Mouse (Mus musculus) erythroblast, embryonic 14.5 days (primary cell): ENCODE data around the gene Osbpl6. TPM values are rescaled to one million over a fixed set of nuclear protein-coding genes. Genes with fewer than 3 reads are reported as not detected.

Experiments used
- H3K27me3 ChIP-seq: 2 replicates; pipeline ENCODE4 v1.6.1; 2012; ENCODE audit warnings: inconsistent platforms; ENCODE audit not compliant: control insufficient read depth
- H3K36me3 ChIP-seq: 2 replicates; pipeline ENCODE4 v1.6.1; 2012; ENCODE audit warnings: mild to moderate bottlenecking, inconsistent platforms; ENCODE audit not compliant: control insufficient read depth
- H3K4me1 ChIP-seq: 2 replicates; pipeline ENCODE4 v1.6.1; 2012; ENCODE audit warnings: inconsistent platforms; ENCODE audit not compliant: control insufficient read depth
- H3K4me3 ChIP-seq: replicated peaks from 2 replicates; pipeline ENCODE3; 2012; ENCODE audit warnings: moderate library complexity, mild to moderate bottlenecking, inconsistent platforms
- H3K9me3 ChIP-seq: 2 replicates; pipeline ENCODE4 v1.6.1; 2012; ENCODE audit warnings: low read length, inconsistent platforms, mixed read lengths; ENCODE audit not compliant: control insufficient read depth
- GATA1 ChIP-seq: IDR thresholded peaks from 2 replicates; pipeline ENCODE4 v1.6.1; 2012; ENCODE audit warnings: low read length, inconsistent platforms, mixed read lengths
- TAL1 ChIP-seq: IDR thresholded peaks from 3 replicates; pipeline ENCODE4 v1.6.1; 2012; ENCODE audit warnings: low read length, inconsistent platforms, mixed read lengths
- polyA plus RNA-seq: library from polyadenylated mRNA; stranded (reverse); fragments of >175 nt; gene quantifications from 2 replicates; pipeline ENCODE4 v1.2.3, GENCODE M21; 2012

Gene Osbpl6
- polyA plus RNA-seq, 1 experiment: not detected

GRCm38 (mm10) chr2:76563862-76564261, 157.6 kb downstream of the Osbpl6 start:
- TF ChIP-seq TAL1 (no peak), GATA1 (no peak)
- H3K27me3 ChIP-seq: no peaks in the 10 kb centered on the region
- no peak overlapping the region for H3K4me3 ChIP-seq
- no peaks in the 10 kb centered on the region for H3K4me1 ChIP-seq
- no peaks in the 10 kb centered on the region; the same call in 1 of the 2 replicates for H3K9me3 ChIP-seq
- no peaks in the 10 kb centered on the region for H3K36me3 ChIP-seq

- H3K27me3 ChIP-seq: no peaks in the 10 kb centered on the region
- no peaks in the 10 kb centered on the region for H3K4me1 ChIP-seq
- no peak for TF ChIP-seq TAL1
- no peak for TF ChIP-seq GATA1
- no peaks in the 10 kb centered on the region for H3K36me3 ChIP-seq
- H3K9me3 ChIP-seq: no peaks in the 10 kb centered on the region
- no peak overlapping the region for H3K4me3 ChIP-seq
Observed at GRCm38 (mm10) chr2:76566933-76567551, 160.7 kb downstream of the Osbpl6 start.

GRCm38 (mm10) chr2:76571543-76571942, 165.2 kb downstream of the Osbpl6 start:
- H3K9me3 ChIP-seq: no peaks in the 10 kb centered on the region
- no peak for TF ChIP-seq TAL1
- TF ChIP-seq GATA1: no peak
- H3K27me3 ChIP-seq: no peaks in the 10 kb centered on the region
- H3K4me1 ChIP-seq: no peaks in the 10 kb centered on the region
- no peak overlapping the region for H3K4me3 ChIP-seq
- H3K36me3 ChIP-seq: no peaks in the 10 kb centered on the region

- H3K4me3 ChIP-seq: no peak overlapping the region
- H3K36me3 ChIP-seq: no peaks in the 10 kb centered on the region
- TF ChIP-seq TAL1 (no peak), GATA1 (no peak)
- H3K4me1 ChIP-seq: no peaks in the 10 kb centered on the region
- no peaks in the 10 kb centered on the region for H3K27me3 ChIP-seq
- H3K9me3 ChIP-seq: no peaks in the 10 kb centered on the region
Observed at GRCm38 (mm10) chr2:76578911-76579310, 172.6 kb downstream of the Osbpl6 start.

GRCm38 (mm10) chr2:76585090-76585489, 178.8 kb downstream of the Osbpl6 start:
- Histone ChIP-seq H3K9me3 (no peaks in the 10 kb centered on the region), H3K4me3 (no peak overlapping the region), H3K4me1 (no peaks in the 10 kb centered on the region), H3K36me3 (no peaks in the 10 kb centered on the region), H3K27me3 (no peaks in the 10 kb centered on the region)
- TF ChIP-seq TAL1 (no peak), GATA1 (no peak)

GRCm38 (mm10) chr2:76586906-76587305, 180.6 kb downstream of the Osbpl6 start:
- Histone ChIP-seq H3K4me3 (no peak overlapping the region), H3K36me3 (no peaks in the 10 kb centered on the region), H3K4me1 (no peaks in the 10 kb centered on the region), H3K9me3 (no peaks in the 10 kb centered on the region), H3K27me3 (no peaks in the 10 kb centered on the region)
- TF ChIP-seq TAL1 (no peak), GATA1 (no peak)

GRCm38 (mm10) chr2:76590221-76590620, 183.9 kb downstream of the Osbpl6 start:
- TF ChIP-seq TAL1 (no peak), GATA1 (no peak)
- no peak overlapping the region for H3K4me3 ChIP-seq
- no peaks in the 10 kb centered on the region for H3K4me1 ChIP-seq

GRCm38 (mm10) chr2:76592401-76592924, 186.2 kb downstream of the Osbpl6 start:
- H3K27me3 ChIP-seq: no peaks in the 10 kb centered on the region
- no peak for TF ChIP-seq GATA1
- TF ChIP-seq TAL1: no peak
- H3K9me3 ChIP-seq: no peaks in the 10 kb centered on the region
- H3K4me3 ChIP-seq: no peak overlapping the region
- H3K36me3 ChIP-seq: no peaks in the 10 kb centered on the region
- H3K4me1 ChIP-seq: no peaks in the 10 kb centered on the region

More at GRCm38 (mm10) chr2:76590221-76590620, 183.9 kb downstream of the Osbpl6 start:
- Histone ChIP-seq H3K36me3 (no peaks in the 10 kb centered on the region), H3K27me3 (no peaks in the 10 kb centered on the region), H3K9me3 (no peaks in the 10 kb centered on the region)

- Histone ChIP-seq H3K4me1 (no peaks in the 10 kb centered on the region), H3K27me3 (no peaks in the 10 kb centered on the region), H3K9me3 (no peaks in the 10 kb centered on the region), H3K4me3 (no peak overlapping the region), H3K36me3 (no peaks in the 10 kb centered on the region)
- TF ChIP-seq TAL1: no peak
- no peak for TF ChIP-seq GATA1
Observed at GRCm38 (mm10) chr2:76597521-76597920, 191.2 kb downstream of the Osbpl6 start.

GRCm38 (mm10) chr2:76599214-76599613, 192.9 kb downstream of the Osbpl6 start:
- Histone ChIP-seq H3K4me1 (no peaks in the 10 kb centered on the region), H3K4me3 (no peak overlapping the region), H3K36me3 (no peaks in the 10 kb centered on the region), H3K27me3 (no peaks in the 10 kb centered on the region), H3K9me3 (no peaks in the 10 kb centered on the region)
- TF ChIP-seq GATA1 (no peak), TAL1 (no peak)
